Mouse (Mus musculus) heart, adult 2 months (tissue): ENCODE results near the gene Lsm14b. TPM values are rescaled to one million over a fixed set of nuclear protein-coding genes. Genes with fewer than 3 reads are reported as not detected.

Experiments used
- DNase-seq, 2 experiments: peaks; one replicate each; pipeline ENCODE4 v3.0.0; 2021
- H3K27ac ChIP-seq: fragments of 200-600 bp; 2 replicates; pipeline ENCODE4 v1.8.1; 2022
- H3K27me3 ChIP-seq: fragments of 200-500 bp; 2 replicates; pipeline ENCODE4 v1.6.1; 2012; ENCODE audit warnings: mild to moderate bottlenecking, low read length, inconsistent platforms, mixed read lengths; ENCODE audit not compliant: control insufficient read depth, insufficient read depth
- H3K36me3 ChIP-seq: fragments of 200-500 bp; 2 replicates; pipeline ENCODE4 v1.6.1; 2012; ENCODE audit warnings: low read length, inconsistent platforms; ENCODE audit not compliant: control insufficient read depth, insufficient read depth
- H3K4me1 ChIP-seq: fragments of 200-500 bp; 2 replicates; pipeline ENCODE4 v1.6.1; 2011; ENCODE audit warnings: low read length; ENCODE audit not compliant: control insufficient read depth, insufficient read depth
- H3K4me3 ChIP-seq: fragments of 200-600 bp; 2 replicates; pipeline ENCODE4 v1.8.1; 2022
- H3K79me2 ChIP-seq: fragments of 200-500 bp; replicated peaks from 2 replicates; pipeline ENCODE4 v1.6.1; 2012; ENCODE audit warnings: mild to moderate bottlenecking, inconsistent platforms, low read length, moderate library complexity, mixed read lengths; ENCODE audit not compliant: control insufficient read depth, insufficient read depth
- H3K9ac ChIP-seq: fragments of 200-500 bp; 2 replicates; pipeline ENCODE4 v1.6.1; 2012; ENCODE audit warnings: low read depth, mild to moderate bottlenecking, control low read depth, inconsistent platforms, low read length, mixed read lengths
- CTCF ChIP-seq: fragments of 200-600 bp; IDR thresholded peaks from 2 replicates; pipeline ENCODE4 v1.8.1; 2022; ENCODE audit warnings: antibody characterized with exemption, mild to moderate bottlenecking, moderate library complexity
- EP300 ChIP-seq: fragments of 200-500 bp; IDR thresholded peaks from 2 replicates; pipeline ENCODE4 v1.6.1; 2011; ENCODE audit warnings: low read depth, low read length, control low read depth; ENCODE audit not compliant: insufficient read depth
- POLR2A ChIP-seq: fragments of 200-500 bp; IDR thresholded peaks from 2 replicates; pipeline ENCODE4 v1.6.1; 2011; ENCODE audit warnings: mild to moderate bottlenecking, low read depth, low read length, control low read depth; ENCODE audit not compliant: insufficient read depth
- WGBS: fragments of 180-500 bp; shearing (Covaris S2); methylation state at CpG from one replicate; pipeline ENCODE4 v1.1.7; 2018; 5-methylcytosine and 5-hydroxymethylcytosine counted together
- intact Hi-C: fragments of 180-260 bp; cut with DNase I; formaldehyde crosslinking; loops from one replicate; pipeline ENCODE4 v1.15.1; 2025
- polyA plus RNA-seq: library from polyadenylated mRNA; depleted of rRNA; stranded (reverse); fragments of >200 nt; gene quantifications from 2 replicates; pipeline ENCODE4 v1.2.3, GENCODE M21; 2012
- total RNA-seq, 2 experiments: library from RNA; stranded (reverse); gene quantifications; 2 replicates each; pipeline ENCODE4 v1.2.3; 2021

The Lsm14b gene
- total and polyA plus RNA-seq, 3 experiments: 41.2 to 71.4 (median 60.1) TPM

GRCm38 (mm10) chr2:180070481-180071453 is 46.0 kb downstream of the Lsm14b start, which contains the start of gene Mtg2:
Gene Mtg2, plus strand, starts transcription at chr2:180070588.
- TF ChIP-seq POLR2A (peak; percentile 89), EP300 (0 out of 2 replicates have a peak, but pooled peaks have one; percentile 5), CTCF (peak; percentile 29)
- Histone ChIP-seq H3K79me2 (no peaks in the 10 kb centered on the region), H3K27me3 (no peaks in the 10 kb centered on the region), H3K4me3 (peak within 1 kb of the TSS; percentile 74), H3K36me3 (no peaks in the 10 kb centered on the region), H3K27ac (peak within 1 kb of the TSS; percentile 81), H3K4me1 (peaks cover 5% of the 10 kb centered on the region), H3K9ac (peak within 1 kb of the TSS; percentile 85)
- peak; percentile 96 to 97 for DNase-seq
- 5% methylated on average over 58 of the region's 58 CpGs for WGBS
- intact Hi-C loops: loop anchor here (5.0 kb wide), 1 partner anchor 47 kb away; the partner anchor contains the start of gene Osbpl2

- H3K79me2 ChIP-seq: no peaks in the 10 kb centered on the region
Measured at GRCm38 (mm10) chr2:180071671-180072070, 46.9 kb downstream of the Lsm14b start.

GRCm38 (mm10) chr2:180072886-180073285 is 48.1 kb downstream of the Lsm14b start:
- H3K79me2 ChIP-seq: no peaks in the 10 kb centered on the region
- H3K4me3 ChIP-seq: no peak overlapping the region
- H3K27me3 ChIP-seq: no peaks in the 10 kb centered on the region
- intact Hi-C loops: loop anchor here (5.0 kb wide), 1 partner anchor 44 kb away; the partner anchor contains the start of gene Osbpl2
- no peak overlapping the region for H3K9ac ChIP-seq
- H3K4me1 ChIP-seq: peaks cover 5% of the 10 kb centered on the region
- no peaks in the 10 kb centered on the region for H3K36me3 ChIP-seq
- DNase-seq: no peak
- H3K27ac ChIP-seq: no peak overlapping the region
- WGBS: 83% methylated on average over 7 of the region's 7 CpGs
- TF ChIP-seq POLR2A (no peak), EP300 (no peak), CTCF (no peak)

More at GRCm38 (mm10) chr2:180071671-180072070, 46.9 kb downstream of the Lsm14b start:
- Histone ChIP-seq H3K27ac (no peak overlapping the region), H3K4me1 (peaks cover 5% of the 10 kb centered on the region), H3K27me3 (no peaks in the 10 kb centered on the region), H3K9ac (no peak overlapping the region), H3K36me3 (no peaks in the 10 kb centered on the region), H3K4me3 (no peak overlapping the region)
- whole genome bisulfite sequencing: 78% methylated on average over 2 of the region's 2 CpGs
- intact Hi-C loops: loop anchor here (5.0 kb wide), 1 partner anchor 46 kb away; the partner anchor contains the start of gene Osbpl2
- DNase-seq: no peak
- no peak for TF ChIP-seq EP300
- no peak for TF ChIP-seq CTCF
- no peak for TF ChIP-seq POLR2A

DNA sequence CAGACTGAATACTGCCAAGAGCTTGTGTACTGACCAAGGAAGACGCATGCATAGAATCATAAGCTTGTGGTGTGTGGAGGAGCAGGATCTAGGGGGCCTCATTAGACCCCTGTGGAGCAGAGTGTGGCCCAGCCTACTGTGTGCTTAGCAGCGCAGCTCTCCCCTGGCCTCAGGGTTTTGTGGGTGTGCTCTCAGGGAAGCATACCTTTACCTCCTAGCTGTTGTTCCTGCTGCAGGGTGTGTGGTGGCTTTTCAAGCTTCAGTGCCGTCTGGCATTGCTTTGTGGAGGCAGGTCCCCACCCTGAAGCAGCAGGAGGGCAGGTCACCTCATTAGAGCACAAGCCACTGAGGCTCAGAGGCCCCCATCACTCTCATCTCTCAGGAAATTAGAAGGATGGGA is 52.8 kb downstream of the Lsm14b start:
- H3K36me3 ChIP-seq: no peaks in the 10 kb centered on the region
- TF ChIP-seq POLR2A: no peak
- no peak for TF ChIP-seq EP300
- TF ChIP-seq CTCF: no peak
- H3K79me2 ChIP-seq: no peaks in the 10 kb centered on the region
- H3K9ac ChIP-seq: no peak overlapping the region
- no peak overlapping the region for H3K4me3 ChIP-seq
- no peaks in the 10 kb centered on the region for H3K27me3 ChIP-seq
- no peaks in the 10 kb centered on the region for H3K4me1 ChIP-seq
- intact Hi-C loops: no loop called here
- H3K27ac ChIP-seq: no peak overlapping the region
- WGBS: 87% methylated on average over 3 of the region's 3 CpGs
- no peak for DNase-seq

- TF ChIP-seq POLR2A: no peak
- TF ChIP-seq EP300: no peak
- TF ChIP-seq CTCF: no peak
Measured at GRCm38 (mm10) chr2:180080680-180081079, 55.9 kb downstream of the Lsm14b start.

More at GRCm38 (mm10) chr2:180080680-180081079, 55.9 kb downstream of the Lsm14b start:
- WGBS: 85% methylated on average over 8 of the region's 8 CpGs
- H3K9ac ChIP-seq: no peak overlapping the region
- no peak overlapping the region for H3K4me3 ChIP-seq
- H3K27ac ChIP-seq: no peak overlapping the region
- H3K27me3 ChIP-seq: no peaks in the 10 kb centered on the region
- H3K79me2 ChIP-seq: no peaks in the 10 kb centered on the region
- no peak for DNase-seq
- no peaks in the 10 kb centered on the region for H3K4me1 ChIP-seq
- intact Hi-C loops: no loop called here
- H3K36me3 ChIP-seq: no peaks in the 10 kb centered on the region
